Mouse (Mus musculus): ENCODE results near the gene Krt82.
"Not testable (repeated sequence)": the region's sequence is repeated elsewhere in the genome, so short reads cannot be mapped to it uniquely, and the experiment has no call there.

Gene Krt82

GRCm38 (mm10) chr15:101517161-101517560 is 33.3 kb downstream of the Krt82 start, which contains the start of gene Gm49425:
Gene Gm49425, minus strand, starts transcription at chr15:101517261.
- in situ Hi-C loops (cut with MboI), result not testable (repeated sequence)

- in situ Hi-C loops (cut with MboI), result no loop called here
Observed at GRCm38 (mm10) chr15:101508247-101508646, 42.2 kb downstream of the Krt82 start.

- in situ Hi-C loops (cut with MboI), result no loop called here
Observed at GRCm38 (mm10) chr15:101506896-101507758, 43.3 kb downstream of the Krt82 start.

- in situ Hi-C loops (cut with MboI), result no loop called here
Observed at GRCm38 (mm10) chr15:101497181-101497580, 53.3 kb downstream of the Krt82 start.

- in situ Hi-C loops (cut with MboI), result no loop called here
Observed at GRCm38 (mm10) chr15:101495266-101495665, 55.2 kb downstream of the Krt82 start.

- in situ Hi-C loops (cut with MboI), result no loop called here
Observed at GRCm38 (mm10) chr15:101494203-101494602, 56.3 kb downstream of the Krt82 start.

- in situ Hi-C loops (cut with MboI), result no loop called here
Observed at GRCm38 (mm10) chr15:101493713-101494112, 56.8 kb downstream of the Krt82 start.

- in situ Hi-C loops (cut with MboI), result no loop called here
Observed at GRCm38 (mm10) chr15:101492718-101493117, 57.7 kb downstream of the Krt82 start.

- in situ Hi-C loops (cut with MboI), result no loop called here
Observed at GRCm38 (mm10) chr15:101491431-101491830, 59.0 kb downstream of the Krt82 start, which contains the start of gene Krt83. Gene Krt83, minus strand, starts transcription at chr15:101491512.

Measured in mature B cell (primary cell).